Mouse (Mus musculus): ENCODE data around the gene 1700029P11Rik.
A peak's percentile ranks its signal among the peaks of the same experiment; 100 is the strongest.
"Not testable (repeated sequence)": the region's sequence is repeated elsewhere in the genome, so short reads cannot be mapped to it uniquely, and the experiment has no call there.

Gene 1700029P11Rik

GRCm38 (mm10) chr15:81958906-81959305 is 21.4 kb upstream of the 1700029P11Rik start:
- no peak for DNase-seq

GRCm38 (mm10) chr15:81960171-81961077 is 19.9 kb upstream of the 1700029P11Rik start, which contains the start of gene Pmm1:
Pmm1 (minus strand) TSS chr15:81960930.
- peak; percentile 99 to 100 for DNase-seq

DNA sequence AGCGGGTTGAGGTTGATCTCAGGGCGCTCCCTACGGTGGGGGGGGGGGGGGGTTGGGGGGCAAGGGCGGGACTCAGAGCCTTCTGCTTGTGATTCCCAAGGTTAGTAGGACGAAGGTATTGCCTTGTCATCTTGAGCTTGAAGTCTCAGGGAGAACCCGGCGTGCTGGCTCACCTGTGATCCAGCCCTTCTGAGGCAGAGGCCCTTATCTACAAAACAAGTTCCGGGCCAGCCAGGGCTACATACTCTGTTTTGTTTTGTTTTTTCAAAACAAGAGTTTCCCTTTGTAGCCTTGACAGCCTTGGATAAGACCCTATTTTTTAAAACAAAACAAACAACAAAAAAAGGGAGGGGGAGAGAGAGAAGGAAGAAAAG is 19.3 kb upstream of the 1700029P11Rik start:
- DNase-seq = no peak

GRCm38 (mm10) chr15:81964262-81964661 is 16.1 kb upstream of the 1700029P11Rik start:
- DNase-seq = no peak

DNA sequence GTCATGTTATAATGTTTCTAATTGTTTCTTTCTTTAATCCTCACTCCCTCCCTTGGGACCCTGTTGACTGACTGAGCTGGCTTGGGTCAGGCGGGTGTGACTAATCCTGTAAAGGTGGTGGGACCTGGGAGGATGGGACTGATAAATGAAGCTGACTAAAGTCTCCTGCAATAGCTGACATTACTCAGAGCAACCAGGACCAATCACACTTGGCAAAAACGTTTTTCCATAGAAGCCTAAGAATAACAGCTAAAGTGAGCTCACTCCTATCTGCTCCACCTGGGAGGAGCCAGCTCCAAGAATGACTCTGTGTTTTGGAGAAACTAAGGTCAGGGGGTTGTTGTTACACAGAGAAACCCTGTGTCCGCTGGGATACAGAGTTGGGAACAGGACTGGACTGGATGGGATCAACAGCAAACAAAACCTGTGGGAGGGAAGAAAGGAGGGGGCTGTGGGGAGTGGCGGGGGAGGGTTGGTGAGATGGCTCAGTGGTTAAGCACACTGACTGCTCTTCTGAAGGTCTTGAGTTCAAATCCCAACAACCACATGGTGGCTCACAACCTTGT is 15.3 kb upstream of the 1700029P11Rik start:
- no peak for DNase-seq

DNA sequence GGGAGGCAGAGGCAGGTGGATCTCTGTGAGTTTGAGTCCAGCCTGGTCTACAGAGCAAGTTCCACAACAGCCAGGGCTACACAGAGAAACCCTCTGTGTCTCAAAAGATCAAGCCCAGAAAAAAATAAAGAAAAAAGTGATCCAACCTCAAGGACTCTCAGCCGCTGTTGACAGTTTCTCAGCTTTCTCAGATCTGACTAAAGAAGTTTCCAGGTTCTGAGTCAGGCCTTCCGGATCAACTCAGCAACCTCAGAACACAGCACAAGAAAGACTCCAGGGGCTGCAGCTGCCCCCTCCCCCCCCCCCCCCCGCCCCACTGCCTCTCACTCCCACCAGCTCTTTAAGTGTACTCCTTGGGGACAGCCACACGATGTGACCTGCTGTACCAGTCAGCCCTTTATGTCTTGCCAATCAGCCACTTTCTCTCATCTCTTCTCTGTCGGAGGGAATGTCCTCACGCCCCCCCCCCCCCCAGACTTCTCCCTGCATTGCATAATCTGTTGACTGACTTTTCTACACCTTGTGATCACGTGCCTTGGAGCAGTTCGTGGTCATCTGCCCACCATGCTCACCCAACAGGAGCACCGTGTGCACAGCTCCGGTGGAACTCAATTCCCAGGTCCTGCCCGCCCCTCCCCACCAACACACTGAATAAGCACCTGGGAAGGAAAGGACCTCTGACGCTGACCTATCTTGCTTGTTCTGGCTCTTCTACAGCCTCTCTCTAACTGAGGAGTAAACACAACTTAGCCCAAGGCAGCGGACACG is 14.1 kb upstream of the 1700029P11Rik start:
- no peak for DNase-seq

GRCm38 (mm10) chr15:81967821-81968220 is 12.5 kb upstream of the 1700029P11Rik start:
- no peak for DNase-seq

DNA sequence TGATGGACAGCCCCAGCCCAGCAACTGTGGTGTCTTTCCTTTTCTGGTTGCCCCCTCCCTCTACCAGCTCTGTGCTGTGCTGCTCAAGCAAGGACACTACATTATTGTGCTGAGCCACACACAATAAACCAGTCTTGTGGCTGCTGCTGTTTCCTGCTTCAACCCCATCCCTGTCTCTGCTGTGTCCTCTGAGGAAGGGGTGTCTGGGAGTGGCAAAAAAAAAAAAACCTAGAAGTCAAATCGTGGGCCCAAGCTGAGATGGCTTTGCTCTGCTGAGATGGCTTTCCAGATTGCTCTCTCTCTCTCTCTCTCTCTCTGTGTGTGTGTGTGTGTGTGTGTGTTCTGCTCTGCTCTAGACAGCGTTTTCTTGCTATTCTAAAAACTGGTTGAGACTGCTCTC is 11.9 kb upstream of the 1700029P11Rik start:
- no peak for DNase-seq

DNA sequence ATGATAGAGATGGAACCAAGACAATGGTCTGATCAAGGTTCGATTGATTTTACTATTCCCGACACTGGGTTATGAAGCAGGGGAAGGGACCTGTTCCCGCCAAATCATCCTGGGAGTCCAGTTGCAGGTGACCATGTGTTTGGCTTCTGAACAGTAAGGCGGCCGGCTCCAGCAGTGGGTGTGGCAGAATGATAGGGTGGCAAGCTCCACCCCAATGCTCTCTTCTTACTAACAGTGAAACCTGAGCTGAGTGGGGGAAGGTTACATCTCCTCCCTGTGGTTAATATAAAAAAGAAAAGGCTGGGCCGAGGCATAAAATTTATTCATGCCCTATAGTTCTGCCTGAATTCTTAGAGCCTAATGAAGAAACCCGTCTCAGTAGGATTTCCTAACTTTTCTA is 11.2 kb upstream of the 1700029P11Rik start:
- DNase-seq = no peak

DNA sequence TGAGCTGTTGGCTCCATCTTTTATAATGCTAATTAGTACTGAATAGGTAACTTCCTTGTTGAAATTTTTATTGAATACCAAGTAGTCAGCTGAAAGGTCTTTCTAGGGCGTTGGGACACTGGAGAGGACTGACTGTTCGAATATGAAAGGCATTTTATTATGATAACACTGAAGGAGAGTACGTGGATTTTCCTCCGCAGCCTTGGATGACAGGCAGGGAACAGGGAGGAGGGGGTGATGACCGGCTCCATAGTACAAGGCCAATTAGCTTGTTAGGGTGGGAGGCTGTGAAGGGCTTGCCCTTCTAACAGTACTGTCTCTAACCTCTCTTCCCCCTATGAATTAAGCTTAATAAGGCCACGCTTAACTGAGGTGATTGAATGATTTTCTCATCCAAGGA is 10.7 kb upstream of the 1700029P11Rik start:
- not testable (repeated sequence) for DNase-seq

- DNase-seq = not testable (repeated sequence)
These were observed 9.8 kb upstream of the 1700029P11Rik start for GRCm38 (mm10) chr15:81970498-81970897.

DNA sequence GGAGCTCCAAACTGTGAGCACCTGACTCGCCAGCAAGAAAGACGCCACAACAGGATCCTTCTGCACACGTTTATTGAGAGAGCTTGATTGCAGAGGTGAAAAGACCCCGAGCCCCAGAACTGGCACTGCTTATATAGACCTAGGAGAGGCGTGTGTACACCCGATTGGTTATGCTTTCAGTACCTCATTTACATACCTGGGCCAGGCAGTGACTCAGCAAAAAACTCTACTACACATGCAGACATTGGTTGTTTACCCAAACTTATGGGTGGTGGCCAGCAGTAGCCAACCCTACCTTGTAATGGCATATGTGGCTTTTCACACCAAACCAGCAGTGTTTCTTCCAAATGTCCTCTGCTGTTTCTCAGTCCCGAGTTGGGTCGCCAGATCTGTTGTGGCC is 5.2 kb upstream of the 1700029P11Rik start:
- not testable (repeated sequence) for DNase-seq

DNA sequence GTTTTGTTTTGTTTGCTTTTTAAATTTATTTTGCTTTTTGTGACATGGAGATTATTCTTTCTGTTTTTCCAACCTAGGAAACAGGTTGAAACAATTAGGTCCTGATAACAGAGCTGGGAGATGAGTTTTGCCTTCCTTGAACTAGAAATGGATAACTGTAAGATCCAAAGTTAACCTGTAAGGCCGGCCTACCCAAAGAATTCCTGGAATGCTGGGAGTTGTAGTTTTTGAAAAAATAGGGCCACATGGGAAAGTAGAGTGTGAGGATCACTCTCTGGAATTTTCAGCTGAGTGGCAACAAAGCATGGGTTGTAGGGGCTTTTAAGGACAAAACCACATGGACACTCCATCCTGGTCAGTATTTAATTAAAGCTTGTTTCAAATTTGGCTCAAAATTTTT is 1.8 kb downstream of the 1700029P11Rik start:
- no peak for DNase-seq

DNA sequence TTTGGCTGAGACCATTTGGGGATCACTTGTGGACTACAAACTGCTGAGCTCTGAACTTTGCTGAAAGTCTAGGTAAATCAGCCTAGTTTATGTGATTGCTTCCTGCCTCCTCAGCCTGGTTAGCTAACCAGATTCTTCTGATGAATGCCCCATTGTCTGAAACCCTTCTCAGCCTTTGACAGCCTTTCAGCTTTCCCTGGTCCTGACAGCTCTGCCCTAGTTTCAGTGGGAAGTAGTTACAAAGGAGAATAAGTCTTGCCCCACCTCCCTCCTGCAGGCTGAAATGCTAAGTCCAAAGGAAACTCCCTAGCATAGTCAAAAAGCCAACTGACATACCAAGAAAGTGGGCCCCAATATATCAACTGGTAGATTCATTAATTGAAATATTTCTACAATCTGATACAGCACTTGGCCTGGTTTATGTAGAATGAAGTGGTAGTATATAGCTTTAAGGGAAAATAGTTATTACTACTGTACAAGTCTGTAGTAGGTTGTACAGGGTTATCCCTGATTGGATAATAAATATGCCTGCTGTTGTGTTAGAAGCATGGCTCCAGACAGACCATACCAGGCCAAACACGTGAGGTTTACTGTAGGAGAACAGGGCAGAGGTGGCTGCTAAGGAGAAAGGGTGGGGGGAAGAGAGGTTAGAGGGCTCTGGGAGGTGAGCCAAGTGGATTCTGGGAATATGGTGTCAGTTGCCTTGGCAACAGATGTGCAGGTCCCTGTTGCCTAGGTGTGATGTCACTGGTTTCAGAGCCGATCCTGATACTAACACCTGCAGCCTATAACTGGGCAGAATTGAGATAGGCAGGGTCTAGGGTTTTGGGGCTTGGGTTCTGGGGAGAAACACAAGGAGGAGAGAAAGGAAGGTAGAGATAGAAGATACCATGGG is 5.2 kb downstream of the 1700029P11Rik start:
- DNase-seq = no peak

DNA sequence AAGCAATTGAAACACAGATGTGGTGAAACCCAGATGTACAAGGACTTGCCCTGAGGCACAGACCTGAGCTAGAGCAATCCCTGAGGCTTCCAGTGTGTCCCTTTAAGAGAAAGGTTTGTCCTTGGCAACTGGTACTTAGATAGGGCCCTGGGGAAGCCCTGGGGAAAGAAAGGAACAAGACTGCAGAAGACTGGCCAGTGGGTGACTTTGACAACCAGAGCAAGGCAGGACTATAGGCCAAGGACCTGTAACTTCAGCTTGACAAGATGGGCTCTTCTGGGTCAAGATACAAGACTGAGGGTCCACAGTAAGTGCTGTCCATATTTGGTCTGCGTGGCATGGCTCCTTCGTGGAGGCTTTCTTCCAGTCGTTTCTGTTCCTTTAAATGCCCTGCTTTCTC is 7.3 kb downstream of the 1700029P11Rik start, which contains the start of gene Xrcc6:
Gene Xrcc6 (plus strand): TSS at position 190 of the 400 bp plus-strand sequence.
- no peak for DNase-seq

GRCm38 (mm10) chr15:81989371-81990062 is 9.2 kb downstream of the 1700029P11Rik start:
- DNase-seq = peak; percentile 35 to 71

DNA sequence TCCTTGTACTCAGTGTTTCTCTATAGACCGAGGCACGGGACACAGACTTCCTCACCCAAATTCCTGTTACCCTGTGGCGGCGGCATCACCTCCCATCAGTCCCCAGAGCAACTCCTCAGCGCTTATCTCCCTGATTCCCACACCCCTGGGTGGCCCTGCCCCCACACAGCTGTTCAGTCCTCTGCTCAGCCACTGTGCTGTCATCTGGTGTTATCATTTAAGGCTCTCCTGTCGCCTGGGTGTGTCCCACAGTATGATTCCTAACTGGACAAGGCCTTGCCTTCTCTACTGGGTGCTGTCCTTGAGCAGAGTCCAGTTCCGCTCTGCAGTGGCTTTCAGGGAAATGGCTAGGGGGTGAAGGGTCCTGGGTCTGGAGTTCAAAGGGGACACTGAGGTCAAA is 10.2 kb downstream of the 1700029P11Rik start:
- DNase-seq = no peak

DNA sequence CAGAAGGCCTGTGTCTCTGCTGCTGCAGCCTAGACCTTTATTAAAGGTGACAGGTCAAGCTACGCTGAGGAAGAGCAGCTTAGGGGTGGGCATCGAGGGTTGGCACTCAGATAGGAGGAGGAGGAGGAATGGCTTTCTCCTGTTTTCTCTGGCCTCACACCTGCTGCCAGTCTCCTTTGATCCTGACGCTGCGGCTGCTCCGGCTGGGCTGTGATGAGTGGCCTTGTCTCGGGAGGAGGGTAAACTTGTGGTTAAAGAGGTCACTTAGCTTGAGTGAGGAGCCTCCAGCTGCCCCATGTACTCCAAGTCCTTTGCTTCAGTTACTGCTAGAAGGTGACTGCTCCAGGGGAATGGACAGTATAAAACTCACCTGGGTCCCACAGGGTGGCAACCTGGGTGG is 13.7 kb downstream of the 1700029P11Rik start:
- no peak for DNase-seq

GRCm38 (mm10) chr15:82004257-82004656 is 23.9 kb downstream of the 1700029P11Rik start:
- no peak for DNase-seq

DNA sequence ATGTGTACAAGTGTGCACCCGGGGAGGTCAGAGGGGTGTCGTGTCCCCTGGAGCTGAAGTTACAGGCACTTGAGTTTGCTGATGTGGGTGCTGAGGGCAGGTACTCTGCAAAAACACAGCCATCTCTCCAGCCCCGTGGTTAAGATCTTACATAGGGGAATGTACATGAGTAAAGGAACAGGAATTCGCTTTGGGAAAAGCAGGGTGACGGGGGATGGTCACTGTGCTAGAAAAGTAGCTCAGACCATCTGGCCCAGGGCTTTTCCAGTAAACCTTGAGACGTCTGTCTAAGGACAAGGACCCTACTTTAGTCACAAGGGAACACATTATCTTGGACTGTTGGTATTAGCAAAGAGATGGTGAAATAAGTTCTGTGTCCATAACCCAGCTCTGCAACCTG is 31.6 kb downstream of the 1700029P11Rik start:
- DNase-seq = no peak

DNA sequence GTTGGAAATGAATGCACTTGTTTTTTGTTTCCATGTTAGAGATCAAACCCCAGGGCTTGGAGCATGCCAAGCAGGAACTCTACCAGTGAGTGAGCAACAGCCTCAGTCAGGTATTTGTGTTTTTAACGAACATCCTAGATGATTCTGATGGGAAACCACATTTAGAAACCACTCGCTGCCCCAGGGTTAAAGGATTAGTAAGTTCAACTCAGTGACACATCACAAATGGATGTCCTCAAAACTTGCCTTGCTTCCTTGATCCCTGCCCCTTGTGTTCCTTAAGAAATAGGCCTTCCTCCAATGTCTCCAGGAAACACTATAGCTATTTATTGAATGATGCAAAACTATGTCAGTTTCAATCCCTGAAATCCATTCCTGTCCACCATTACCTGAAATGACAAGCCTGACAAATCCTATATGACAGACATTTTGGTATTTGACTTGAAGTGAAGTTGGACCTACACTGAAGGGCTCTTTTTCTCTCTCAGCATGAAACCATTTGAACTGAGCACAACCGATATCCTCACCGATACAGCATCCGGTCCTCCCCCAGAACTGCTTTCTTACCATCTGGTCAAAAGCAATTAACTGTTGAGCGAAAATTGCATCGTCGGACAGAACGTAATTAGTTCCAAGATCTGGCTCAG is 34.5 kb downstream of the 1700029P11Rik start:
- no peak for DNase-seq

All from spleen, adult 18-20 months (tissue).